Mouse (Mus musculus): ENCODE data around the gene Klhl36. TPM values are rescaled to one million over a fixed set of nuclear protein-coding genes. Genes with fewer than 3 reads are reported as not detected.

The Klhl36 gene
- not detected for polyA plus RNA-seq (2014; fragmentation: Illumina TruSeq; extraction: RNeasy Lipid Tissue Mini Kit (QIAGEN cat#74804))

GRCm38 (mm10) chr8:119861706-119862389 lies at the start of gene Klhl36:
Gene Klhl36, plus strand, starts transcription at chr8:119862266.

DNA sequence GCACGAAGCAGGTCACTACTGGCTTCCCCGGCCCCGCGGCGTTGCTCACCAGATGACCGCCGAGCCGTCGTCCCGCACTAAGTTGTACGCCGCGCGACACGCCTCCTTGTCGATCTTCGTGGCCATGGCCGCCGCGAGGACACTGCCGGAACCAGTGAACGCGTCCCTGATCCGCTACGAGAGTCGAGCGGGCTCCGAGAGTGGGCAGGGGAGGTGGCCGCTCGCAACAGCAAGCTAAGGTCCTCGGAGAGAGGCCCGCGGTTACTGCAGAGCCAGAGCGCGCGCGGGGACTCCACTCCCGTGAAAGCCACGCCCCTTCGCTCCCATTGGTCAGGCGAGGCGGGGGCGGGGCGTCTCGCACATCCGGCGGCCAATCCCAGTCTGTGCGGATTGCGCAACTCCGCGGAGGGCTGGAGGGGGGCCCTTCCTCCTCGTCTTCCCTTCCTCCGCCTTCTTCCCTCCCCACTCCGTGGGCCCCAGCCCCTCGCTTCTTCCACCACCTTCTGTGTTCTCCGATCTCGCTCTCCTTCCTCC lies 21.7 kb upstream of the Klhl36 start, which contains the start of gene Cotl1:
Gene Cotl1, minus strand, starts transcription at position 270 of the 534 bp plus-strand sequence.

DNA sequence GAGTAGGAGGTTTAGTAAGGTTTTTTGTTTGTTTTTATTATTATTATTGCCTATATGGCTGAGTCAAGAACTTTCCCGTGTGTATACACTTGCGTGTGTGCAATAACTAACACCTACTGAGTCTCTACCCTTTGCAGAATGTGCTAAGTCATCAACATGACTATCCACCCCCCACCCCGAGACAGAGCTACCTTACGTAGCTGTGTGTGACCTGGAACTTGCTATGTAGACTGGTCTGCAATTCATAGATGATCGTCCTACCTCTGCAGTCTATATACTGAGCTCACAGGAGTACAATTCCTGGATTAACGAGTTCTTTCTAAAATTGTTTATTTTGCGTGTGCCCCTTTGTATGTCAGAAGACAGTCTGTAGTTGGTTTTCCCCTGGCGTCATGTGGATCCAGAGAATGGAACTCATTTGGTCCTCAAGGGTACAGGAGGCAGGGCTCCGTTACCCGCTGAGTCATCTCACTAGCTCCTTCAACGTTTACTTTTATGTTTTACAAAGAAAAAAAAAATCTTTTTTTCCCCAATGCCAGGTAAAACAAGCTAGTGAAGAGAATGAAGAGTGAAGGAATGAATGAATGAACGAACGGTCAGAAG lies 48.0 kb downstream of the Klhl36 start, which contains the start of gene Usp10:
Gene Usp10, plus strand, starts transcription at position 417 of the 603 bp plus-strand sequence.

GRCm38 (mm10) chr8:119910547-119911257 lies 48.6 kb downstream of the Klhl36 start, which contains the start of gene Gm20388:
Gene Gm20388, plus strand, starts transcription at chr8:119910841.

Other genes starting within 250 kb of the Klhl36 start
- gene Adad2, start 249.5 kb upstream of the Klhl36 start, polyA plus RNA-seq (2014; fragmentation: Illumina TruSeq; extraction: RNeasy Lipid Tissue Mini Kit (QIAGEN cat#74804)) = not detected
- gene Kcng4, start 226.6 kb upstream of the Klhl36 start, polyA plus RNA-seq (2014; fragmentation: Illumina TruSeq; extraction: RNeasy Lipid Tissue Mini Kit (QIAGEN cat#74804)) = 0.23 TPM
- gene Wfdc1, start 195.9 kb upstream of the Klhl36 start, polyA plus RNA-seq (2014; fragmentation: Illumina TruSeq; extraction: RNeasy Lipid Tissue Mini Kit (QIAGEN cat#74804)) = 5.0 TPM
- not detected for gene Atp2c2, start 162.3 kb upstream of the Klhl36 start, polyA plus RNA-seq (2014; fragmentation: Illumina TruSeq; extraction: RNeasy Lipid Tissue Mini Kit (QIAGEN cat#74804))
- 2.5 TPM for gene Tldc1, start 83.8 kb upstream of the Klhl36 start, polyA plus RNA-seq (2014; fragmentation: Illumina TruSeq; extraction: RNeasy Lipid Tissue Mini Kit (QIAGEN cat#74804))
- 2.0 TPM for gene Cotl1, start 21.7 kb upstream of the Klhl36 start, polyA plus RNA-seq (2014; fragmentation: Illumina TruSeq; extraction: RNeasy Lipid Tissue Mini Kit (QIAGEN cat#74804))
- gene Usp10, start 48.1 kb downstream of the Klhl36 start, polyA plus RNA-seq (2014; fragmentation: Illumina TruSeq; extraction: RNeasy Lipid Tissue Mini Kit (QIAGEN cat#74804)) = 31.4 TPM
- 7.3 TPM for gene Gm20388, start 48.6 kb downstream of the Klhl36 start, polyA plus RNA-seq (2014; fragmentation: Illumina TruSeq; extraction: RNeasy Lipid Tissue Mini Kit (QIAGEN cat#74804))
- gene Crispld2, start 130.2 kb downstream of the Klhl36 start, polyA plus RNA-seq (2014; fragmentation: Illumina TruSeq; extraction: RNeasy Lipid Tissue Mini Kit (QIAGEN cat#74804)) = 24.0 TPM
- 0.60 TPM for gene Zdhhc7, start 239.2 kb downstream of the Klhl36 start, polyA plus RNA-seq (2014; fragmentation: Illumina TruSeq; extraction: RNeasy Lipid Tissue Mini Kit (QIAGEN cat#74804))

Measured in ovary, adult 10 weeks (tissue).